Mouse (Mus musculus) myocyte (in vitro differentiated cells): ENCODE data around the gene Fancl. TPM values are rescaled to one million over a fixed set of nuclear protein-coding genes. Genes with fewer than 3 reads are reported as not detected.

ENCODE experiments used
- H3K27me3 ChIP-seq: one replicate; pipeline ENCODE4 v1.6.1; 2011; ENCODE audit not compliant: control insufficient read depth, insufficient read depth, insufficient read length
- H3K36me3 ChIP-seq: one replicate; pipeline ENCODE4 v1.6.1; 2011; ENCODE audit not compliant: control insufficient read depth, insufficient read depth
- H3K4me2 ChIP-seq: one replicate; pipeline ENCODE4 v1.6.1; 2011; ENCODE audit warnings: low read depth, control low read depth
- H3K4me3 ChIP-seq: one replicate; pipeline ENCODE4 v1.5.1; 2011; ENCODE audit warnings: mild to moderate bottlenecking, control low read depth, moderate library complexity
- H3K79me2 ChIP-seq: one replicate; pipeline ENCODE4 v1.6.1; 2011; ENCODE audit not compliant: control insufficient read depth, insufficient read depth
- H3ac ChIP-seq: one replicate; pipeline ENCODE4 v1.6.1; 2011; ENCODE audit not compliant: control insufficient read depth, insufficient read length
- CEBPB ChIP-seq: IDR thresholded peaks from 2 replicates; pipeline ENCODE4 v1.6.1; 2011; ENCODE audit warnings: mild to moderate bottlenecking, moderate library complexity; ENCODE audit not compliant: poor library complexity, insufficient read depth, severe bottlenecking
- E2F4 ChIP-seq: IDR thresholded peaks from one replicate; pipeline ENCODE4 v1.6.1; 2011; ENCODE audit warnings: mild to moderate bottlenecking, control low read depth, moderate library complexity; ENCODE audit not compliant: insufficient read depth
- MAX ChIP-seq: IDR thresholded peaks from one replicate; pipeline ENCODE4 v1.6.1; 2011; ENCODE audit warnings: low read depth, mild to moderate bottlenecking, control low read depth
- MYOD1 ChIP-seq, 3 experiments: IDR thresholded peaks; one replicate each; pipeline ENCODE4 v1.6.1; 2011; ENCODE audit warnings: control low read depth in 2 of 3, low read depth in 2 of 3, mild to moderate bottlenecking in 2 of 3, moderate library complexity in 1 of 3; ENCODE audit not compliant: insufficient read length in 2 of 3, control insufficient read depth in 1 of 3
- MYOG ChIP-seq, 3 experiments: IDR thresholded peaks; one replicate each; pipeline ENCODE4 v1.6.1; 2011; ENCODE audit warnings: control low read depth in 2 of 3, low read depth in 2 of 3, mild to moderate bottlenecking in 2 of 3; ENCODE audit not compliant: insufficient read length in 2 of 3, control insufficient read depth in 1 of 3, insufficient read depth in 1 of 3
- POLR2A ChIP-seq: IDR thresholded peaks from one replicate; pipeline ENCODE4 v1.6.1; 2011; ENCODE audit warnings: low read depth, mild to moderate bottlenecking, control low read depth, moderate library complexity; ENCODE audit not compliant: insufficient read length
- POLR2AphosphoS2 ChIP-seq: IDR thresholded peaks from one replicate; pipeline ENCODE4 v1.6.1; 2011; ENCODE audit warnings: low read depth, control low read depth; ENCODE audit not compliant: insufficient read length
- REST ChIP-seq: IDR thresholded peaks from one replicate; pipeline ENCODE4 v1.6.1; 2011; ENCODE audit warnings: mild to moderate bottlenecking, control low read depth, moderate library complexity; ENCODE audit not compliant: insufficient read depth, insufficient read length
- SRF ChIP-seq: IDR thresholded peaks from one replicate; pipeline ENCODE4 v1.6.1; 2011; ENCODE audit warnings: low read depth; ENCODE audit not compliant: control insufficient read depth, insufficient read length
- TCF12 ChIP-seq: IDR thresholded peaks from one replicate; pipeline ENCODE4 v1.6.1; 2011; ENCODE audit warnings: mild to moderate bottlenecking, control low read depth; ENCODE audit not compliant: poor library complexity, insufficient read depth, severe bottlenecking
- TCF3 ChIP-seq: IDR thresholded peaks from one replicate; pipeline ENCODE4 v1.6.1; 2011; ENCODE audit warnings: low read depth, control low read depth; ENCODE audit not compliant: insufficient read length
- USF1 ChIP-seq: IDR thresholded peaks from one replicate; pipeline ENCODE4 v1.6.1; 2011; ENCODE audit warnings: low read depth, mild to moderate bottlenecking, control low read depth, moderate library complexity
- polyA plus RNA-seq: library from polyadenylated mRNA; unstranded; fragments of >200 nt; fragmentation: generic; extraction: Trizol; gene quantifications from one replicate; pipeline ENCODE4 v1.2.1, GENCODE M21; 2012; ENCODE audit warnings: missing spikeins

The Fancl gene
- polyA plus RNA-seq, 1 experiment = 9.8 TPM

DNA sequence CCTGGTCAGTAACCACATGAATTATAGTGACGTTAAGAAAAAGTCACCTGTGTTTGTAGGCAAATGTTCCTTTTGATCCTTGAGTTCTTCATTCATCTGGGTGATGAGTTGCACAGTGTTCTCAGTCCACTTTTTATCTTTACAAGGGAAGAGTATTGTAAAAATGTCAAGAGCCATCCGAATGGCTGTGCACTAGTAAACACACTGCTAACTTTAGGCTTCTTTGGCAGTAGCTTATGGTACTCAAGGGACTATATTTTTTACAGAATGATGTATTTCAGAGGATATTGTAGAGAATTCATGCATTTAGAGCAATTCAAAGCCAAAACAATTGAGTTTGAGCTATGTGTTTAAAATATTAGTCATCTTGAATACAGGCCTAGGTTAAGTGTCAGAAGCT lies 35.5 kb downstream of the Fancl start:
- H3K27me3 ChIP-seq = no peaks in the 10 kb centered on the region
- TF ChIP-seq CEBPB (no peak), POLR2A (no peak), TCF12 (no peak), MAX (no peak), E2F4 (no peak), TCF3 (no peak), POLR2AphosphoS2 (no peak)
- H3K4me3 ChIP-seq = no peak overlapping the region
- H3K36me3 ChIP-seq = no peaks in the 10 kb centered on the region
- no peak overlapping the region for H3K4me2 ChIP-seq
- no peak overlapping the region for H3ac ChIP-seq
- no peaks in the 10 kb centered on the region for H3K79me2 ChIP-seq

DNA sequence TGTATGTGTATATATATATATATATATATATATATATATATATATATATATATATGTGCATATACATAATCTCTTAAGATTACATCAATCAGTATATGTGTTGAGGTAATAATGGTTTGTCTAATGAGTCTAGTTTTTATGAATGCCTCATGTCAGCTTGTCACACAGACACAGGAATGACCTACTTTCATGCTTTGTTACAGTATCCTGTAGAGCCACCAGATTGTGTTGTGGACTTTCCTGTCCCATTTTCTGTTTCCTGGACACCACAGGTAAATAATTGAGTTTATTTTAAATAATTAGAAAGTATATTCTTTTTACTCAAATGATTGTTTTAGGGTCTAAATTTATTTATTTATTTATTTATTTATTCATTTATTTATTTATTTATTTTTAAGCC lies 48.3 kb downstream of the Fancl start:
- Histone ChIP-seq H3K79me2 (no peaks in the 10 kb centered on the region), H3ac (no peak overlapping the region), H3K4me3 (no peak overlapping the region), H3K27me3 (no peaks in the 10 kb centered on the region), H3K4me2 (no peak overlapping the region), H3K36me3 (no peaks in the 10 kb centered on the region)
- TF ChIP-seq MAX (no peak), CEBPB (no peak), SRF (no peak), REST (no peak)

DNA sequence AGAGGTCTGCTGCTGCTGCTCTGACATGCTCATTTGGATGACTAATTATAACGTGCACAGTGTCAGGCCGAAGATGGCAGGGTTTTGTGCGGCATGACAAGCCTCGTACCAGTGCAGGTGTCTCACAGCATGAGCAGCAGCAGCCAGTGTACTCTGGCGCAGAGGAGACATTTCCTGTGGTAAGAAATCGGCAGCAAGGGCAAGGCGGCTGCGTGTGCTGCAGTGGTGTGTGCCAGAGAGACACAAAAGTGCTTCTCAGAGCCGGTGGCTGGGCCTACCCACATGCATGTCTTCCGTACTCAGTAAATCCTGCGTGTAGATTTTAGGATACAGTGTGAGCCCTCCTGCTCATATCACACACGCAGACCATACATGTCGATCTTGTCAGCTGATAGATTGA lies 51.9 kb downstream of the Fancl start:
- no peaks in the 10 kb centered on the region for H3K79me2 ChIP-seq
- no peaks in the 10 kb centered on the region for H3K27me3 ChIP-seq
- TF ChIP-seq MYOD1 (IDR thresholded peaks at IDR 0.05; ENCODE audit: control insufficient read depth in 1 of 3, insufficient read length in 2 of 3, low read depth in 2 of 3) (no peak), E2F4 (no peak), USF1 (no peak)
- no peaks in the 10 kb centered on the region for H3K36me3 ChIP-seq
- no peak overlapping the region for H3K4me2 ChIP-seq
- no peak overlapping the region for H3ac ChIP-seq
- no peak overlapping the region for H3K4me3 ChIP-seq

DNA sequence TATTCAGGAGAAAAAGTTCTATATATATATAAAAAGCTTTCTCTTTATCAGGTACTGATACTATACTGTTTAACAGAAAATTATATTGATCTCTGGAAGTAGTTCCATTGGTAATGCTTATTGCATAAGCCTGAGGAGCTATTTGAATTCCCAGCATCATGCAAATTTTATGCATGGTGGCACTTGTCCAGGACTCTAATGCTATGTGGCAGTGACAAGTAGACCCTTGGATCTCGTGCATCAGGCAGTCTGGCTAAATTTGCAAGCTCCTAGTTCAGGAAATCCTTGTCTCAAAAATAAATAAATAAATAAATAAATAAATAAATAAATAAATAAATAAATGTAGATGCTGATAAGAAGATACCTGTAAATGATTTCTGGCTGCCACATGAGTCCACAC lies 55.2 kb downstream of the Fancl start:
- Histone ChIP-seq H3K27me3 (no peaks in the 10 kb centered on the region), H3K4me3 (no peak overlapping the region), H3ac (no peak overlapping the region), H3K79me2 (no peaks in the 10 kb centered on the region), H3K36me3 (no peaks in the 10 kb centered on the region), H3K4me2 (no peak overlapping the region)
- no peak for TF ChIP-seq MYOG (IDR thresholded peaks at IDR 0.05; ENCODE audit: control insufficient read depth in 1 of 3, insufficient read depth in 1 of 3, insufficient read length in 2 of 3, low read depth in 2 of 3)
- TF ChIP-seq E2F4 = no peak
- TF ChIP-seq USF1 = no peak
- no peak for TF ChIP-seq MYOD1 (IDR thresholded peaks at IDR 0.05; ENCODE audit: control insufficient read depth in 1 of 3, insufficient read length in 2 of 3, low read depth in 2 of 3)
- no peak for TF ChIP-seq POLR2AphosphoS2
- TF ChIP-seq REST = no peak
- TF ChIP-seq CEBPB = no peak
- TF ChIP-seq MAX = no peak

DNA sequence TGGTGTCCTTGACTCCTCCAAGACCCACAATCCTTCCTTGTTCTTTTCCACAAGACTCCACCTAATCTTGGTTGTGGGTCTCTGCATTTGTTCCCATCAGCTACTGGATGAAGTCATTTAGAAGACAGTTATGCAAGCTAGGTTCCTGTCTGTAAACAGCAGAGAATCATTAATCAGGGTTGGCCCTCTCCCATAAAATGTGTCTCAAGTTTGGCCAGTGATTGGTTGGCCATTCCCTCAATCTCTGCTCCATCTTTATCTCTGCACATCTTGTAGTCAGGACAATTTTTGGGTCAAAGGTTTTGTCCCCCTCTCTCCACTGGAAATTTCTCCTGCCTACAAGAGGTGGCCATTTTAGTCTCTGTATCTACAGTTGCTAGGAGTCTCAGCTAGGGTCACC lies 58.4 kb downstream of the Fancl start:
- TF ChIP-seq USF1 (no peak), REST (no peak), POLR2A (no peak), SRF (no peak), CEBPB (no peak), MYOG (IDR thresholded peaks at IDR 0.05; ENCODE audit: control insufficient read depth in 1 of 3, insufficient read depth in 1 of 3, insufficient read length in 2 of 3, low read depth in 2 of 3) (no peak), MAX (no peak), TCF3 (no peak), MYOD1 (IDR thresholded peaks at IDR 0.05; ENCODE audit: control insufficient read depth in 1 of 3, insufficient read length in 2 of 3, low read depth in 2 of 3) (no peak)
- H3K4me3 ChIP-seq = no peak overlapping the region
- no peak overlapping the region for H3ac ChIP-seq
- no peak overlapping the region for H3K4me2 ChIP-seq
- H3K27me3 ChIP-seq = no peaks in the 10 kb centered on the region
- H3K79me2 ChIP-seq = no peaks in the 10 kb centered on the region
- no peaks in the 10 kb centered on the region for H3K36me3 ChIP-seq

DNA sequence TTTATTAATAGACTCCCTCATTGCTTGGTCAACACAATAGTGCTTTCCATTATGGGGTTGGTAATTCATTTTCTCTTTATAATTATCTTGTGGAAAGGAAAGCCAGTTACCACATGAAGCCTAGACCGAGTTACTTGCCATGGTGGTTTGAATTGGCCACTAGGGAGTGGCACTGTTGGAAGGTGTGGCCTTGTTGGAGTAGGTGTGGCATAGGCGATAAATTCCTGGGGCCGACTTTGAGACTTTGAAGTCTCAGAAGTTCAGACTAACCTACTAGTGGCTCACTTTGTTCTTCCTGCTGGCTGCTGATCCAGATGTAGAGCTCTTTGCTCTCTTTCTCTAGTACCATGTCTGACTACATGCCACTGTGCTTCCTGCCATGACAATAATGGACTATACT lies 63.9 kb downstream of the Fancl start:
- no peak overlapping the region for H3ac ChIP-seq
- no peaks in the 10 kb centered on the region for H3K79me2 ChIP-seq
- H3K27me3 ChIP-seq = no peaks in the 10 kb centered on the region
- TF ChIP-seq POLR2AphosphoS2 = no peak
- TF ChIP-seq E2F4 = no peak
- no peak for TF ChIP-seq MYOG (IDR thresholded peaks at IDR 0.05; ENCODE audit: control insufficient read depth in 1 of 3, insufficient read depth in 1 of 3, insufficient read length in 2 of 3, low read depth in 2 of 3)
- no peak for TF ChIP-seq SRF
- no peak for TF ChIP-seq TCF12
- TF ChIP-seq MAX = no peak
- no peak for TF ChIP-seq MYOD1 (IDR thresholded peaks at IDR 0.05; ENCODE audit: control insufficient read depth in 1 of 3, insufficient read length in 2 of 3, low read depth in 2 of 3)
- H3K4me2 ChIP-seq = no peak overlapping the region
- no peak overlapping the region for H3K4me3 ChIP-seq
- H3K36me3 ChIP-seq = no peaks in the 10 kb centered on the region
